In the genomic region with DNA sequence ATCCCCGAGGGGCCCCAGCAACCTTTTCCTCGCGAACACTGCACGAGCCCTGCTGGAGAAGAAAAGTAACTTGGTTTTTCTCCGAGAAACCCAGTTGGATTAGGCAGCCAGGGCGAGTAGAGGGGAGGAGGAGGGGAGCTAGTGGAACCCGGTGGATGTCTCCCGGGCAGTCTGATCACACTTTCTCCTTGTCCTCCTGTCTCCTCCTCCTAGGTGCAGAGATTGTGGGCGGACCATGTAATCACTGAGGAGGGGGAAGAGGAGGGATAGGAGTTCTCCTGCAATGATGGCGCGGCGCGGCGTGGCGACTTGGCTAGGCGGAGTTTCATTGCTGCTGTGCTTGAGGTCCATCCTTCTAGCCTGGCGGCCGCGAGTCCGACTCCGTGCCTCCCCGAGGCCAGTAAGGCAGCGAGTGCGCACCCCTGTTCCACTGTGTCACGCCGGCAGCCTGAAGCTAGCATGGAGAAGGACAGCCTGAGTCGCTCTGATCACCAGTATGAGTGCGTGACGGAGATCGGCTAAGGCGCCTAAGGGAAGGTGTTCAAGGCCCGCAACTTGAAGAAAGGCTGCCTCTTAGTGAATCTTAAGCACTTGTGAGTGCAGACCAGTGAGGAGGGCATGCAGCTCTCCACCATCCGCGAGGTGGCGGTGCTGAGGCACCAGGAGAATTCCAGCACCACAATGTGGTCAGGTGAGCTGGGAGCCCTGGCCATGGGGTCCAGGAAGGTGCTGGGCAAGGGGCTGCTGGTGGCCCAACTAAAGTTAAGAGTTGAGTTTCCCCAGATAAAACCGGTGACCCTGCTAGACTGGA, we compare ENCODE assay signal across 8 mouse cellular contexts. TPM values are rescaled to one million over a fixed set of nuclear protein-coding genes. Genes with fewer than 3 reads are reported as not detected.
DNase-seq lines count a peak whose midpoint lies in the region; ATAC-seq lines count a peak whose summit lies in the region.
"Not testable (repeated sequence)": the region's sequence is repeated elsewhere in the genome, so short reads cannot be mapped to it uniquely, and the experiment has no call there.

No protein-coding gene starts in this region.

- not testable (repeated sequence) for H3K9ac ChIP-seq in hindbrain, embryonic 14.5 days; limb, embryonic 12.5 days (replicated peaks); midbrain, embryonic 12.5 days (replicated peaks)

- not testable (repeated sequence) for H3K9me3 ChIP-seq in hindbrain, embryonic 14.5 days (ENCODE audit: control insufficient read depth, low read length); limb, embryonic 12.5 days; midbrain, embryonic 12.5 days

- H3K27ac ChIP-seq in hindbrain, embryonic 14.5 days; limb, embryonic 12.5 days; midbrain, embryonic 12.5 days (replicated peaks): not testable (repeated sequence)

- H3K27me3 ChIP-seq in hindbrain, embryonic 14.5 days (ENCODE audit: control insufficient read depth, insufficient read depth, low read length); limb, embryonic 12.5 days; midbrain, embryonic 12.5 days: not testable (repeated sequence)

- not testable (repeated sequence) for H3K36me3 ChIP-seq in hindbrain, embryonic 14.5 days (replicated peaks; ENCODE audit: control insufficient read depth, insufficient read depth); limb, embryonic 12.5 days; midbrain, embryonic 12.5 days

- ATAC-seq in hindbrain, embryonic 14.5 days (ENCODE audit: low FRiP score) = peak; percentile 92
- ATAC-seq in limb, embryonic 12.5 days (ENCODE audit: insufficient number of reproducible peaks, insufficient read depth, low FRiP score, low TSS enrichment, low read depth) = peak; percentile 88
- ATAC-seq in midbrain, embryonic 12.5 days (ENCODE audit: low FRiP score, low read depth) = peak; percentile 94

- H3K4me1 ChIP-seq in hindbrain, embryonic 14.5 days (replicated peaks; ENCODE audit: control insufficient read depth, insufficient read depth, low read length); limb, embryonic 12.5 days (replicated peaks); midbrain, embryonic 12.5 days: not testable (repeated sequence)

- WGBS in hindbrain, embryonic 14.5 days = 1% methylated on average over 18 of the region's 36 CpGs
- under 1% methylated on average over 25 of the region's 36 CpGs for WGBS in limb, embryonic 12.5 days
- WGBS in midbrain, embryonic 12.5 days = 0% methylated on average over 15 of the region's 36 CpGs

- H3K4me2 ChIP-seq in hindbrain, embryonic 14.5 days (replicated peaks) = peak overlapping the region; percentile 52
- H3K4me2 ChIP-seq in limb, embryonic 12.5 days = peak overlapping the region; percentile 51
- peak overlapping the region; percentile 43 for H3K4me2 ChIP-seq in midbrain, embryonic 12.5 days (replicated peaks)

- DNase-seq in WW6 (ENCODE audit: low read depth, low spot score) = peak; percentile 22
- peak; percentile 1 for DNase-seq in embryo, embryonic 11.5 days (ENCODE audit: low read depth, low spot score)
- DNase-seq in frontal cortex, postnatal 36 days (ENCODE audit: low spot score in 2 of 2) = peak; percentile 69 to 75
- peak; percentile 32 for DNase-seq in hindbrain, embryonic 14.5 days (ENCODE audit: low spot score)
- DNase-seq in kidney, postnatal 4 days = peak; percentile 80 to 84
- DNase-seq in right cerebral cortex, postnatal 36 days (ENCODE audit: low spot score in 2 of 2) = peak; percentile 56 to 61

- peak overlapping the region; percentile 27 for H3K4me3 ChIP-seq in hindbrain, embryonic 14.5 days (replicated peaks; ENCODE audit: low read length)
- peak overlapping the region; percentile 30 for H3K4me3 ChIP-seq in limb, embryonic 12.5 days (replicated peaks)
- peak overlapping the region; percentile 33 for H3K4me3 ChIP-seq in midbrain, embryonic 12.5 days

RNA-seq across cellular contexts. Expression of a gene that starts 13.6 kb away (rescaled TPM):
- polyA plus RNA-seq in hindbrain, embryonic 14.5 days (2014; fragmentation: Nextera tagmentation; extraction: Ambion mirVana) = 0.17 and 0.60 TPM in 2 replicates
- polyA plus RNA-seq in limb, embryonic 12.5 days (2016; fragmentation: Nextera tagmentation; extraction: Ambion mirVana) = not detected in 2 replicates
- polyA plus RNA-seq in midbrain, embryonic 12.5 days (2016; fragmentation: Nextera tagmentation; extraction: Ambion mirVana) = not detected in 2 replicates

Comparison
In these comparisons a context has a peak if more than half of its experiments do, and no peak if none do; other contexts are left out.
1. DNase-seq: peak in every context shown above with its lines; median percentile 82 in kidney, postnatal 4 days; 72 in frontal cortex, postnatal 36 days; 58 in right cerebral cortex, postnatal 36 days; 32 in hindbrain, embryonic 14.5 days; 22 in WW6; 1 in embryo, embryonic 11.5 days.